Mouse (Mus musculus): ENCODE measurements around the gene Zhx3.

GRCm38 (mm10) chr2:160771325-160772276, 101.2 kb downstream of the Zhx3 start:
- TF ChIP-seq HCFC1 (IDR thresholded peaks at IDR 0.05; ENCODE audit: borderline replicate concordance, insufficient read depth, low read length), result no peak
- no peak for TF ChIP-seq CHD2 (IDR thresholded peaks at IDR 0.05; ENCODE audit: low read depth, low read length)
- no peak for TF ChIP-seq MAFK (IDR thresholded peaks at IDR 0.05; ENCODE audit: insufficient read depth, low read depth, low read length)
